Mouse (Mus musculus) small intestine, adult 2 months (tissue): ENCODE measurements around the gene Cep295nl.

ENCODE experiments used
- CTCF ChIP-seq: fragments of 200-500 bp; IDR thresholded peaks from 2 replicates; pipeline ENCODE4 v1.5.1; 2012; ENCODE audit warnings: low read depth, mild to moderate bottlenecking, control low read depth, inconsistent platforms, low read length, moderate library complexity, mixed read lengths; ENCODE audit not compliant: insufficient replicate concordance, insufficient read length; ENCODE audit errors: extremely low read depth
- POLR2A ChIP-seq: fragments of 200-500 bp; IDR thresholded peaks from 2 replicates; pipeline ENCODE4 v1.6.1; 2012; ENCODE audit warnings: low read depth, mild to moderate bottlenecking, control low read depth, inconsistent platforms, low read length, moderate library complexity

DNA sequence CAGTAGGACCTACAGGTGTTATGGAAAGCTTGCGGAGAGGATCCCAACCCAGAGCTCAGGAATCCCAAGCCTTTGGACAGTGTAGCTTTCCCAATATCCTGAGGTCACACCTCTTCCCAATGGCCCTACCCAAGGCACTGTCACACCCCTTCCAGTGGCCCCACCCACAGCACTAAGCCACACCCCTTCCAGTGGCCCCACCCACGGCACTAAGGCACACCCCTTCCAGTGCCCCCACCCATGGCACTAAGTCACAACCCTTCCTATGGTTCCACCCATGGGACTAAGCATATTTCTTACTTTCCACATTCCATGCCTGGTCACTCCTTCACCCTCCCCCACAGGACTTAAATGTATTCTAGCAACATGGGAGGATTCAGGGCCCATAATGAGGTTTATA, 43.5 kb downstream of the Cep295nl start:
- TF ChIP-seq CTCF (no peak), POLR2A (no peak)
